Mouse (Mus musculus) embryonic facial prominence, embryonic 15.5 days (tissue): ENCODE data around the gene Apoa4. TPM values are rescaled to one million over a fixed set of nuclear protein-coding genes. Genes with fewer than 3 reads are reported as not detected.

ENCODE experiments used
- ATAC-seq: fragments of 200-750 bp; cut with Nextera tagmentation; 2 replicates; pipeline ENCODE4 v1.8.0; 2017; ENCODE audit warnings: low read depth, moderate TSS enrichment; ENCODE audit not compliant: insufficient number of reproducible peaks, low FRiP score, low TSS enrichment
- H3K27ac ChIP-seq: fragments of 300-500 bp; sonication (generic); replicated peaks from 2 replicates; pipeline ENCODE4 v1.5.1; 2015; ENCODE audit warnings: mild to moderate bottlenecking, inconsistent platforms
- H3K27me3 ChIP-seq: fragments of 300-500 bp; sonication (generic); 2 replicates; pipeline ENCODE4 v1.6.1; 2015; ENCODE audit warnings: inconsistent platforms
- H3K36me3 ChIP-seq: fragments of 300-500 bp; sonication (generic); 2 replicates; pipeline ENCODE4 v1.6.1; 2015; ENCODE audit warnings: mild to moderate bottlenecking, inconsistent platforms
- H3K4me1 ChIP-seq: fragments of 300-500 bp; sonication (generic); 2 replicates; pipeline ENCODE4 v1.6.1; 2015; ENCODE audit warnings: inconsistent platforms
- H3K4me2 ChIP-seq: fragments of 300-500 bp; sonication (generic); replicated peaks from 2 replicates; pipeline ENCODE4 v1.6.1; 2015; ENCODE audit warnings: mild to moderate bottlenecking, inconsistent platforms
- H3K4me3 ChIP-seq: fragments of 300-500 bp; sonication (generic); replicated peaks from 2 replicates; pipeline ENCODE4 v1.5.1; 2015; ENCODE audit warnings: mild to moderate bottlenecking, inconsistent platforms
- H3K9ac ChIP-seq: fragments of 300-500 bp; sonication (generic); 2 replicates; pipeline ENCODE4 v1.6.1; 2015; ENCODE audit warnings: inconsistent platforms
- H3K9me3 ChIP-seq: fragments of 300-500 bp; sonication (generic); replicated peaks from 2 replicates; pipeline ENCODE4 v1.6.1; 2016; ENCODE audit warnings: inconsistent platforms
- WGBS: fragments of 180-500 bp; shearing (Covaris S2); methylation state at CpG from one replicate; pipeline ENCODE4 v1.1.7; 2015; 5-methylcytosine and 5-hydroxymethylcytosine counted together
- polyA plus RNA-seq: library from polyadenylated mRNA; unstranded; fragments of >200 nt; fragmentation: Nextera tagmentation; extraction: Ambion mirVana; gene quantifications from 2 replicates; pipeline ENCODE4 v1.2.1, GENCODE M21; 2015

The Apoa4 gene
- 0.12 and 0.43 TPM in 2 replicates for polyA plus RNA-seq

- H3K4me1 ChIP-seq = no peaks in the 10 kb centered on the region
- H3K27me3 ChIP-seq = no peaks in the 10 kb centered on the region
- no peak within 1 kb of the TSS for H3K4me3 ChIP-seq
- no peak within 1 kb of the TSS for H3K4me2 ChIP-seq
- 67% methylated on average over 7 of the region's 7 CpGs for WGBS
- H3K36me3 ChIP-seq = no peaks in the 10 kb centered on the region
- no peak within 1 kb of the TSS for H3K9ac ChIP-seq
- H3K27ac ChIP-seq = no peak within 1 kb of the TSS
- H3K9me3 ChIP-seq = no peaks in the 10 kb centered on the region
- ATAC-seq = no peak
These were observed at the start of gene Apoa4 for GRCm38 (mm10) chr9:46240526-46241153. Gene Apoa4 (plus strand): TSS chr9:46240696.

GRCm38 (mm10) chr9:46191234-46191633, 49.3 kb upstream of the Apoa4 start:
- WGBS = 42% methylated on average over 8 of the region's 8 CpGs
- Histone ChIP-seq H3K27me3 (no peaks in the 10 kb centered on the region), H3K4me1 (peaks cover 11% of the 10 kb centered on the region), H3K9me3 (no peaks in the 10 kb centered on the region), H3K4me2 (no peak overlapping the region), H3K36me3 (peaks cover 23% of the 10 kb centered on the region), H3K4me3 (no peak overlapping the region), H3K9ac (no peak overlapping the region), H3K27ac (peak overlapping the region; percentile 25; the same call in 1 of the 2 replicates)
- ATAC-seq = no peak

GRCm38 (mm10) chr9:46191644-46192043, 48.9 kb upstream of the Apoa4 start:
- H3K4me1 ChIP-seq = peaks cover 11% of the 10 kb centered on the region
- H3K27ac ChIP-seq = no peak overlapping the region
- no peaks in the 10 kb centered on the region for H3K9me3 ChIP-seq
- H3K27me3 ChIP-seq = no peaks in the 10 kb centered on the region
- no peak overlapping the region for H3K9ac ChIP-seq
- 24% methylated on average over 1 of the region's 1 CpGs for WGBS
- H3K4me2 ChIP-seq = no peak overlapping the region
- no peak overlapping the region for H3K4me3 ChIP-seq
- H3K36me3 ChIP-seq = peaks cover 25% of the 10 kb centered on the region
- ATAC-seq = no peak

- no peaks in the 10 kb centered on the region for H3K27me3 ChIP-seq
- H3K4me3 ChIP-seq = no peak overlapping the region
- H3K27ac ChIP-seq = no peak overlapping the region
- peaks cover 11% of the 10 kb centered on the region for H3K4me1 ChIP-seq
- H3K36me3 ChIP-seq = peaks cover 27% of the 10 kb centered on the region
- H3K4me2 ChIP-seq = no peak overlapping the region
- 87% methylated on average over 6 of the region's 6 CpGs for WGBS
- no peak for ATAC-seq
- no peaks in the 10 kb centered on the region for H3K9me3 ChIP-seq
- H3K9ac ChIP-seq = no peak overlapping the region
These were observed 47.9 kb upstream of the Apoa4 start for GRCm38 (mm10) chr9:46192642-46193041.

- WGBS = 69% methylated on average over 9 of the region's 9 CpGs
- no peak overlapping the region for H3K4me2 ChIP-seq
- no peak overlapping the region for H3K27ac ChIP-seq
- no peak for ATAC-seq
- H3K9me3 ChIP-seq = no peaks in the 10 kb centered on the region
- H3K9ac ChIP-seq = no peak overlapping the region; the same call in 1 of the 2 replicates
- peaks cover 7% of the 10 kb centered on the region; the same call in 1 of the 2 replicates for H3K4me1 ChIP-seq
- H3K27me3 ChIP-seq = no peaks in the 10 kb centered on the region
- peaks cover 49% of the 10 kb centered on the region for H3K36me3 ChIP-seq
- H3K4me3 ChIP-seq = no peak overlapping the region
These were observed 45.7 kb upstream of the Apoa4 start for GRCm38 (mm10) chr9:46194809-46195208.

GRCm38 (mm10) chr9:46196699-46197169, 43.8 kb upstream of the Apoa4 start:
- no peaks in the 10 kb centered on the region for H3K9me3 ChIP-seq
- no peaks in the 10 kb centered on the region for H3K27me3 ChIP-seq
- H3K4me2 ChIP-seq = no peak overlapping the region
- whole genome bisulfite sequencing = 76% methylated on average over 12 of the region's 12 CpGs
- no peak for ATAC-seq
- no peaks in the 10 kb centered on the region for H3K4me1 ChIP-seq
- no peak overlapping the region for H3K9ac ChIP-seq
- no peak overlapping the region for H3K27ac ChIP-seq
- H3K36me3 ChIP-seq = peaks cover 65% of the 10 kb centered on the region
- no peak overlapping the region for H3K4me3 ChIP-seq

- H3K4me3 ChIP-seq = no peak overlapping the region
- no peak for ATAC-seq
- 89% methylated on average over 9 of the region's 9 CpGs for WGBS
- no peak overlapping the region for H3K27ac ChIP-seq
- no peak overlapping the region for H3K9ac ChIP-seq
- peaks cover 79% of the 10 kb centered on the region for H3K36me3 ChIP-seq
- H3K4me1 ChIP-seq = no peaks in the 10 kb centered on the region
- no peak overlapping the region for H3K4me2 ChIP-seq
- H3K27me3 ChIP-seq = no peaks in the 10 kb centered on the region
- no peaks in the 10 kb centered on the region for H3K9me3 ChIP-seq
These were observed 42.0 kb upstream of the Apoa4 start for GRCm38 (mm10) chr9:46198461-46198860.

- H3K36me3 ChIP-seq = peaks cover 82% of the 10 kb centered on the region
- no peak overlapping the region for H3K4me2 ChIP-seq
- H3K9ac ChIP-seq = no peak overlapping the region
- H3K9me3 ChIP-seq = no peaks in the 10 kb centered on the region
- no peaks in the 10 kb centered on the region for H3K4me1 ChIP-seq
- WGBS = 85% methylated on average over 7 of the region's 7 CpGs
- no peak overlapping the region for H3K4me3 ChIP-seq
- H3K27me3 ChIP-seq = no peaks in the 10 kb centered on the region
- no peak for ATAC-seq
- no peak overlapping the region for H3K27ac ChIP-seq
These were observed 41.6 kb upstream of the Apoa4 start for GRCm38 (mm10) chr9:46198936-46199335.

GRCm38 (mm10) chr9:46199609-46200008, 40.9 kb upstream of the Apoa4 start:
- Histone ChIP-seq H3K4me2 (no peak overlapping the region), H3K9ac (no peak overlapping the region), H3K4me1 (no peaks in the 10 kb centered on the region), H3K36me3 (peaks cover 89% of the 10 kb centered on the region), H3K4me3 (no peak overlapping the region), H3K27me3 (no peaks in the 10 kb centered on the region), H3K27ac (no peak overlapping the region), H3K9me3 (no peaks in the 10 kb centered on the region)
- 90% methylated on average over 2 of the region's 2 CpGs for WGBS
- ATAC-seq = no peak

GRCm38 (mm10) chr9:46206834-46207500, 33.5 kb upstream of the Apoa4 start:
- H3K9me3 ChIP-seq = no peaks in the 10 kb centered on the region
- no peak for ATAC-seq
- 58% methylated on average over 10 of the region's 10 CpGs for WGBS
- peaks cover 74% of the 10 kb centered on the region for H3K36me3 ChIP-seq
- no peak overlapping the region for H3K4me3 ChIP-seq
- H3K4me1 ChIP-seq = 0 out of 2 replicates have a peak, but pooled peaks cover 3% of the 10 kb centered on the region
- H3K27me3 ChIP-seq = no peaks in the 10 kb centered on the region
- H3K4me2 ChIP-seq = no peak overlapping the region
- H3K27ac ChIP-seq = no peak overlapping the region
- no peak overlapping the region for H3K9ac ChIP-seq

- ATAC-seq = no peak
- Histone ChIP-seq H3K36me3 (peaks cover 74% of the 10 kb centered on the region), H3K9me3 (no peaks in the 10 kb centered on the region), H3K4me2 (no peak overlapping the region), H3K4me3 (no peak overlapping the region), H3K9ac (no peak overlapping the region), H3K4me1 (0 out of 2 replicates have a peak, but pooled peaks cover 3% of the 10 kb centered on the region), H3K27ac (no peak overlapping the region), H3K27me3 (no peaks in the 10 kb centered on the region)
- 72% methylated on average over 6 of the region's 6 CpGs for WGBS
These were observed 33.0 kb upstream of the Apoa4 start for GRCm38 (mm10) chr9:46207501-46207869.
